Mouse (Mus musculus) liver, postnatal 0 days (tissue): ENCODE measurements around the gene Itga6. TPM values are rescaled to one million over a fixed set of nuclear protein-coding genes. Genes with fewer than 3 reads are reported as not detected.

Experiments used
- ATAC-seq: fragments of 200-750 bp; cut with Nextera tagmentation; 2 replicates; pipeline ENCODE4 v1.8.0; 2017; ENCODE audit warnings: mild to moderate bottlenecking, moderate library complexity
- DNase-seq: peaks from one replicate; pipeline ENCODE4 v3.0.0-alpha.2; 2016
- H3K27ac ChIP-seq: fragments of 300-500 bp; sonication (generic); 2 replicates; pipeline ENCODE4 v1.5.1; 2014; ENCODE audit warnings: antibody characterized with exemption, moderate library complexity, mild to moderate bottlenecking, low read depth
- H3K27me3 ChIP-seq: fragments of 300-500 bp; sonication (generic); 2 replicates; pipeline ENCODE4 v1.6.1; 2014; ENCODE audit warnings: low read length, control low read depth, mixed read lengths; ENCODE audit not compliant: insufficient read depth
- H3K36me3 ChIP-seq: fragments of 300-500 bp; sonication (generic); replicated peaks from 2 replicates; pipeline ENCODE4 v1.6.1; 2014; ENCODE audit warnings: mild to moderate bottlenecking, control low read depth, low read length, moderate library complexity, mixed read lengths; ENCODE audit not compliant: insufficient read depth
- H3K4me1 ChIP-seq: fragments of 300-500 bp; sonication (generic); 2 replicates; pipeline ENCODE4 v1.6.1; 2014; ENCODE audit warnings: antibody characterized with exemption, mild to moderate bottlenecking, control low read depth; ENCODE audit not compliant: insufficient read depth
- H3K4me2 ChIP-seq: fragments of 300-500 bp; sonication (generic); 2 replicates; pipeline ENCODE4 v1.6.1; 2014; ENCODE audit warnings: low read depth, mild to moderate bottlenecking, low read length, moderate library complexity, mixed read lengths
- H3K4me3 ChIP-seq: fragments of 300-500 bp; sonication (generic); 2 replicates; pipeline ENCODE4 v1.5.1; 2014; ENCODE audit warnings: low read depth, low read length
- H3K9ac ChIP-seq: fragments of 300-500 bp; sonication (generic); replicated peaks from 2 replicates; pipeline ENCODE4 v1.6.1; 2014; ENCODE audit warnings: mild to moderate bottlenecking, moderate library complexity
- H3K9me3 ChIP-seq: fragments of 300-500 bp; sonication (generic); 2 replicates; pipeline ENCODE4 v1.6.1; 2016; ENCODE audit warnings: mild to moderate bottlenecking, control low read depth, low read length, mixed read lengths
- CTCF ChIP-seq: sonication (generic); IDR thresholded peaks from 2 replicates; pipeline ENCODE4 v1.5.1; 2016; ENCODE audit warnings: antibody characterized with exemption, low read depth
- EP300 ChIP-seq: IDR thresholded peaks from 2 replicates; pipeline ENCODE4 v1.6.1; 2016; ENCODE audit warnings: antibody characterized with exemption, low read depth, mild to moderate bottlenecking
- WGBS: fragments of 180-500 bp; shearing (Covaris S2); extraction: QIAGEN DNeasy Blood & Tissue Kit; methylation state at CpG from one replicate; pipeline ENCODE4 v1.1.7; 2014; ENCODE audit not compliant: insufficient replicate concordance; 5-methylcytosine and 5-hydroxymethylcytosine counted together
- polyA plus RNA-seq: library from polyadenylated mRNA; unstranded; fragments of >200 nt; fragmentation: Nextera tagmentation; extraction: Ambion mirVana; gene quantifications from 2 replicates; pipeline ENCODE4 v1.2.1, GENCODE M21; 2015

Itga6 gene
- polyA plus RNA-seq, 1 experiment from 2014 or later, result 7.5 TPM

GRCm38 (mm10) chr2:71722913-71723312, 22.5 kb upstream of the Itga6 start:
- WGBS, result 27% methylated on average over 5 of the region's 5 CpGs
- no peaks in the 10 kb centered on the region for H3K4me1 ChIP-seq
- ATAC-seq (no peak), DNase-seq (no peak)
- H3K36me3 ChIP-seq, result no peaks in the 10 kb centered on the region
- no peaks in the 10 kb centered on the region for H3K27me3 ChIP-seq
- no peak overlapping the region for H3K9ac ChIP-seq
- no peak overlapping the region for H3K4me2 ChIP-seq
- no peak for TF ChIP-seq CTCF
- TF ChIP-seq EP300, result no peak
- H3K4me3 ChIP-seq, result no peak overlapping the region
- no peaks in the 10 kb centered on the region for H3K9me3 ChIP-seq
- no peak overlapping the region for H3K27ac ChIP-seq

- WGBS, result 63% methylated on average over 3 of the region's 3 CpGs
- H3K9ac ChIP-seq, result no peak overlapping the region
- H3K4me3 ChIP-seq, result no peak overlapping the region
- ATAC-seq (no peak), DNase-seq (no peak)
- H3K4me2 ChIP-seq, result no peak overlapping the region
- H3K27me3 ChIP-seq, result no peaks in the 10 kb centered on the region
- H3K4me1 ChIP-seq, result no peaks in the 10 kb centered on the region
- no peak for TF ChIP-seq CTCF
- TF ChIP-seq EP300, result no peak
- H3K36me3 ChIP-seq, result no peaks in the 10 kb centered on the region
- no peak overlapping the region for H3K27ac ChIP-seq
- H3K9me3 ChIP-seq, result no peaks in the 10 kb centered on the region
These were observed 21.8 kb upstream of the Itga6 start for GRCm38 (mm10) chr2:71723623-71724022.

GRCm38 (mm10) chr2:71724028-71724427, 21.4 kb upstream of the Itga6 start:
- Histone ChIP-seq H3K27me3 (no peaks in the 10 kb centered on the region), H3K9ac (no peak overlapping the region), H3K27ac (no peak overlapping the region), H3K4me1 (no peaks in the 10 kb centered on the region), H3K9me3 (no peaks in the 10 kb centered on the region), H3K36me3 (no peaks in the 10 kb centered on the region), H3K4me3 (no peak overlapping the region), H3K4me2 (no peak overlapping the region)
- TF ChIP-seq CTCF, result no peak
- no peak for TF ChIP-seq EP300
- WGBS, result 53% methylated on average over 6 of the region's 6 CpGs
- no peak for DNase-seq
- ATAC-seq, result no peak

DNA sequence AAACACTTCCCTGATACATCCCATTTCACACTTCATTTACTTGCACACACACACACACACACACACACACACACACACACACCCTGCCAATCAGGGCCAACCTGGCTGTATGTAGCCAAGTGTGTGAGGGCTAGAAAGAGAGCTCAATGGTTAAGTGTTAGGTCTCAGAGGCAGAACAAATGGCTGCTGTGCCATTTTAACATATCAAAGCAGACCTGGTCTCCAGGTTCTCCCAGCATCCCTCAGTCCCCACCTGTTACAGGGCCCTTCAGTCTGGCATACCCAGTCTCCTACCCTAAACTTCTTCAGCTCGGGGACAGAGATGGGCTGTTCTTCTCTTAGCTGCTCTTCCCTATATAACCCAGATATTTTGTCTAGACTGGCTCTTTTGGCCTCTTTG, 20.0 kb upstream of the Itga6 start:
- ATAC-seq (no peak), DNase-seq (no peak)
- TF ChIP-seq CTCF (no peak), EP300 (no peak)
- no peaks in the 10 kb centered on the region for H3K27me3 ChIP-seq
- no peaks in the 10 kb centered on the region for H3K36me3 ChIP-seq
- H3K27ac ChIP-seq, result no peak overlapping the region
- no peaks in the 10 kb centered on the region for H3K4me1 ChIP-seq
- 63% methylated on average over 1 of the region's 1 CpGs for WGBS
- H3K9ac ChIP-seq, result no peak overlapping the region
- H3K9me3 ChIP-seq, result no peaks in the 10 kb centered on the region
- no peak overlapping the region for H3K4me3 ChIP-seq
- H3K4me2 ChIP-seq, result no peak overlapping the region

DNA sequence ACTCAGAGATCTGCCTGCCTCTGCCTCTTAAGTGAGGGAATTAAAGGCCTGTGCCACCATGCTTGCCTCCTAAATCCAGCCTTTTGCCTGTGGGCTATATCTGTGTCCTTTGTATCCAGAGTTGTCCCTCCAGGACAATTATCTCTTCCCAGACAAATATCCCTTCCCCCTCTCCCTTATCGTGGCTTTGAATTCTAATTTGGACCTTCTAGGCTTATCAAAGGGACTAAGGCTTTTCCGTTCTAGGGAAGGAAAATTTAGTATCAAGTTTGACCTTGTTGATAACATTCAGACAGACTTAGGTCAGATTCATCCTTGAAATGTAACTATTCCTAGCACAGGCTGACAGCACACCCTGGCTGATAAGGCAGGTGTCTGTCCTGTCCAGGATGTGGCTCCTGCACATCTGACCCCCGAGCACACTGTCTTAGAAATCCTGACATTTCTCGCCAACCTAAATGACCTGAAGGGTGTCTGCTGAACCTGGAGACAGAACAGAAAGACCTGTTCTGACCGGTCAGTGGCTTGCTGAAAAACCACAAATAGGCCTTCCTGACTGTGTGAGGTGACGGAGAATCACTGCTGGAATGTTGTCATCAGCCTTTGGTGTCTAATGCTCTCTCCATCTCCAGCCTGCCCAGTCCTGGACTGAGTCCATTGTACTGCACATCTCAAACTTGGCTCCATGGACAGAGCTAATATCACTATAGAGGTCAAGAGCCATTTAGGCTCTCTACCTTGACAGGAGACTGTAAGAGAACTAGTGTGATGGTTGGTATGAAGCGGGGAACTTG, 18.3 kb upstream of the Itga6 start:
- no peaks in the 10 kb centered on the region for H3K27me3 ChIP-seq
- no peaks in the 10 kb centered on the region for H3K9me3 ChIP-seq
- H3K9ac ChIP-seq, result no peak overlapping the region
- 57% methylated on average over 7 of the region's 7 CpGs for WGBS
- no peaks in the 10 kb centered on the region for H3K36me3 ChIP-seq
- no peak for TF ChIP-seq CTCF
- TF ChIP-seq EP300, result no peak
- H3K4me1 ChIP-seq, result no peaks in the 10 kb centered on the region
- no peak overlapping the region for H3K27ac ChIP-seq
- H3K4me2 ChIP-seq, result no peak overlapping the region
- no peak for DNase-seq
- no peak for ATAC-seq
- H3K4me3 ChIP-seq, result no peak overlapping the region

DNA sequence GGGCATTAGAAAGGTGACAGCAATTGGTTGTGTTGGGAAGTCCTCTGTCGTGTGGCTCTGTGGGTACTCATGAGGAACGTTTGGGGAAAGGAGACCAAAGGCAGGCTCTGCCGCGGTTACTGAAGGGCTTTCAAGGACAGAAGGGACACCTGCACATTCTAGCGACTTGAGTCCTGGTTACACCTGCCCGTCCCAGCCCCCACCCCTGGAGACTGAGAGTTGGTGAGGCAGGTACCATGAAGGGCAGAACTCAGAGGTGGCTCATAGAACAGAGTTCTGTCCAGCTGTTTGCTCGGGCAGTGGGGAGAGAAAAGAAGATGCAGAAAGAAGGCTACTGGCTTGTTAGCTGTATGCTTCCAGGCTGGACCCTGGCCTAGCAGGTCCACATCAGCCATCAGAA, 17.1 kb upstream of the Itga6 start:
- WGBS, result 73% methylated on average over 7 of the region's 7 CpGs
- no peak for DNase-seq
- Histone ChIP-seq H3K9me3 (no peaks in the 10 kb centered on the region), H3K36me3 (no peaks in the 10 kb centered on the region), H3K4me2 (no peak overlapping the region), H3K27me3 (no peaks in the 10 kb centered on the region), H3K27ac (no peak overlapping the region), H3K4me1 (no peaks in the 10 kb centered on the region), H3K4me3 (no peak overlapping the region), H3K9ac (no peak overlapping the region)
- no peak for ATAC-seq
- TF ChIP-seq EP300 (no peak), CTCF (no peak)
